Mouse (Mus musculus) thymus, postnatal 4 days (tissue): ENCODE results near the gene Tpt1.
"Not testable (repeated sequence)": the region's sequence is repeated elsewhere in the genome, so short reads cannot be mapped to it uniquely, and the experiment has no call there.

Experiments
- DNase-seq: peaks from one replicate; pipeline ENCODE4 v3.0.0; 2021

The Tpt1 gene

GRCm38 (mm10) chr14:75844111-75844695, 690 bp upstream of the Tpt1 start:
- DNase-seq = no peak

GRCm38 (mm10) chr14:75845698-75846115, 814 bp downstream of the Tpt1 start:
- DNase-seq = peak; percentile 94

- no peak for DNase-seq
Measured at GRCm38 (mm10) chr14:75847669-75848068, 2.8 kb downstream of the Tpt1 start.

GRCm38 (mm10) chr14:75848482-75848881, 3.6 kb downstream of the Tpt1 start:
- DNase-seq = no peak

- DNase-seq = no peak
Measured at GRCm38 (mm10) chr14:75849236-75849635, 4.3 kb downstream of the Tpt1 start.

GRCm38 (mm10) chr14:75849842-75850568, 5.1 kb downstream of the Tpt1 start:
- no peak for DNase-seq

GRCm38 (mm10) chr14:75850819-75851218, 5.9 kb downstream of the Tpt1 start:
- DNase-seq = no peak

GRCm38 (mm10) chr14:75852016-75852415, 7.1 kb downstream of the Tpt1 start:
- DNase-seq = no peak

- DNase-seq = no peak
Measured at GRCm38 (mm10) chr14:75855263-75855992, 10.5 kb downstream of the Tpt1 start.

- no peak for DNase-seq
Measured at GRCm38 (mm10) chr14:75858181-75858580, 13.3 kb downstream of the Tpt1 start.

- DNase-seq = no peak
Measured at GRCm38 (mm10) chr14:75859619-75860018, 14.7 kb downstream of the Tpt1 start.

GRCm38 (mm10) chr14:75862701-75863100, 17.8 kb downstream of the Tpt1 start:
- no peak for DNase-seq

- no peak for DNase-seq
Measured at GRCm38 (mm10) chr14:75863549-75864409, 18.9 kb downstream of the Tpt1 start.

- DNase-seq = no peak
Measured at GRCm38 (mm10) chr14:75866706-75867333, 21.9 kb downstream of the Tpt1 start.

- DNase-seq = not testable (repeated sequence)
Measured at GRCm38 (mm10) chr14:75868028-75868427, 23.1 kb downstream of the Tpt1 start.

- DNase-seq = no peak
Measured at GRCm38 (mm10) chr14:75869769-75870363, 25.0 kb downstream of the Tpt1 start.

- DNase-seq = peak; percentile 54
Measured at GRCm38 (mm10) chr14:75870631-75871030, 25.7 kb downstream of the Tpt1 start.

- no peak for DNase-seq
Measured at GRCm38 (mm10) chr14:75871111-75871510, 26.2 kb downstream of the Tpt1 start.

GRCm38 (mm10) chr14:75871750-75872149, 26.9 kb downstream of the Tpt1 start:
- DNase-seq = no peak

- no peak for DNase-seq
Measured at GRCm38 (mm10) chr14:75873612-75874011, 28.7 kb downstream of the Tpt1 start.

- peak; percentile 86 for DNase-seq
Measured at GRCm38 (mm10) chr14:75876320-75877043, 31.6 kb downstream of the Tpt1 start.
